Mouse (Mus musculus) gastrocnemius, adult 2 months (tissue): ENCODE data around the gene Tpx2. TPM values are rescaled to one million over a fixed set of nuclear protein-coding genes. Genes with fewer than 3 reads are reported as not detected.
A peak's percentile ranks its signal among the peaks of the same experiment; 100 is the strongest.

Experiments
- DNase-seq: peaks from one replicate; pipeline ENCODE4 v3.0.0; 2022
- H3K27ac ChIP-seq: fragments of 200-600 bp; 2 replicates; pipeline ENCODE4 v1.8.1; 2022; ENCODE audit warnings: mild to moderate bottlenecking
- H3K4me3 ChIP-seq: fragments of 200-600 bp; 2 replicates; pipeline ENCODE4 v1.8.1; 2022; ENCODE audit warnings: mild to moderate bottlenecking, moderate library complexity
- CTCF ChIP-seq: fragments of 200-600 bp; IDR thresholded peaks from 2 replicates; pipeline ENCODE4 v1.8.1; 2022; ENCODE audit warnings: antibody characterized with exemption, mild to moderate bottlenecking, moderate library complexity
- intact Hi-C: fragments of 180-260 bp; cut with DNase I; formaldehyde crosslinking; loops from one replicate; pipeline ENCODE4 v1.15.1; 2025
- total RNA-seq, 2 experiments: library from RNA; stranded (reverse); gene quantifications; 2 replicates each; pipeline ENCODE4 v1.2.3; 2021

Tpx2 gene
- total RNA-seq, 2 experiments from 2014 or later: 1.1 to 1.7 TPM

DNA sequence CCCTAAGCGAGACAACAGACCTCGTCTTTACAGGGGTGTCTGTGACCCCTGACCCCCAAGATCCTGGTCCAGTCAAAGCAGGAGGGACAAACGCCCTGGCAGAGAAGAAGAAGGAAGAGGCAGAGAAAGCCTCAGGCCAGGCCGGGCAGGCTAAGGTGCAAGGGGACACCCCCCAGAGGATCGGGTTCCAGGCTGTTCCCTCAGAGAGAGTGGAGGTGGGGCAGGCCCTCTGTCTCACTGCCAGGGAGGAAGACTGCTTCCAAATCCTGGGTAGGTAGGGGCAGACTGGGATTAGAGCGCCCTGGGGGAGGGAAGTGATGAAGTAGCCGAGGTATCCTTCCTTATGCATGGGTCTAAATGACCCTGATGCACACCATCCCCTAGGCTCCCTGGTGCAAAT is 65.7 kb downstream of the Tpx2 start:
- Histone ChIP-seq H3K4me3 (peak overlapping the region; percentile 82), H3K27ac (peak overlapping the region; percentile 99)
- intact Hi-C loops: loop anchor here (10.0 kb wide), 1 partner anchor 231 kb away; no protein-coding TSS in a partner anchor
- no peak for TF ChIP-seq CTCF
- peak; percentile 91 for DNase-seq

GRCm38 (mm10) chr2:152914310-152915120 is 66.8 kb downstream of the Tpx2 start:
- H3K27ac ChIP-seq: peak overlapping the region; percentile 99
- intact Hi-C loops: loop anchor here (1.0 to 10.0 kb wide), 3 partner anchors 19 to 230 kb away; partner anchors contain the start of genes Foxs1 and Pdrg1
- peak; percentile 96 for DNase-seq
- peak overlapping the region; percentile 82 for H3K4me3 ChIP-seq
- TF ChIP-seq CTCF: peak; percentile 98

DNA sequence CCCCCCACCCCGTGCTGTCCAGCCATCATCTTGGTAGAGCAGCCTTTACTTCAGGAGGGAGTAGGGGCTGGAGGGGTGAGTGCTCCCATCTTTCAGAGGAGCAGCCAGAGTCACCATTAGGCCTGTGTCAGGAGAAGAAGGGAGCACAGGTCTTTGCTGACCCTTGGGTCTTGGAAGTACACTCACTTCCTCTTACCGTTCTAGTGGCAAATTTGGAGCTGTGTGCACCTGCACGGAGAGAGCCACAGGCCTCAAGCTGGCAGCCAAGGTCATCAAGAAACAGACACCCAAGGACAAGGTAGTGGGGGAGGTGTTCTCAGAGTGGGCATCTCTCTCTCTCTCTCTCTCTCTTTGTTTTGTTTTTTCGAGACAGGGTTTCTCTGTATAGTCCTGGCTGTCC is 67.7 kb downstream of the Tpx2 start:
- peak overlapping the region; percentile 70 for H3K4me3 ChIP-seq
- peak overlapping the region; percentile 99 for H3K27ac ChIP-seq
- intact Hi-C loops: loop anchor here (2.0 to 10.0 kb wide), 2 partner anchors 99 to 229 kb away; partner anchors contain the start of gene Pdrg1

DNA sequence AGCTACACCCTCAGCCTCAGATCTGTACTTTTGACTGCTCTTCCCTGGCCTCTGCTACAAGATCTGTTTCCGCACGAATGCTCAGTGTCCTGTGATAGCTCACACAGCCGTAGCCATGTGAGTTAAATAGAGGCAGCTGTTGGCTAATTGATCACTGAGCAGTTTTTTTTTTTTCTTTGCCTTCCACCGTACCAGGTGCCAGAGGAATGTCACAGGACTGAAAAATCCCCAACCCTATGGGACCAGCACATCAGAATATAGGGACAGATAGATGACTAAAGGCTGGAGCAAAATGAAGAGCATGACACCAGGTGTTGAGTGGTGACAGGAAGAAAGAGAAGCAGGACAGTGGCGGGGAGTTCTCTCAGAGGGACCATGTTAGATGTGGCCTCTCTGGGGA is 68.3 kb downstream of the Tpx2 start:
- Histone ChIP-seq H3K4me3 (peak overlapping the region; percentile 70), H3K27ac (peak overlapping the region; percentile 99)
- DNase-seq: no peak
- intact Hi-C loops: loop anchor here (10.0 kb wide), 1 partner anchor 229 kb away; no protein-coding TSS in a partner anchor
- TF ChIP-seq CTCF: no peak

More for the DNA sequence above, 67.7 kb downstream of the Tpx2 start:
- peak; percentile 17 for DNase-seq
- TF ChIP-seq CTCF: no peak

DNA sequence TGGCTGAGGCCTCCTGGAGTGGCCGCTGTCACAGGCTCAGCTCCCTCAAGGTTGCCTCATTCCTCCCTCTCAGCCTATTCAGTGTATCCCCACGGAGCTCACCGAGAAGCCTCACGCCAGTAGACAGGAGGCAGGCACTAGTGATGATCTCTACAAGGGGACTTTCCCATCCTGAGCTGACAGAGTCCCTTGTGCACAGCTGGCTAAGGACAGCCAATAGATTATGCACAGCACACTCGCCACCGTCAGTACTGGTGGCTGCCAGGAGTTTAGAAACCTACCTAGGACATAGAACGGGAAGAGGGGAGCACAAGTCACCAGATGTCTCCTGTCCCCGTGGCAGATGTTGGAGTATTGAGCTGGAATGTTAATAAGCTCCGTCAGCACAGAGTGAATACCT is 69.9 kb downstream of the Tpx2 start:
- intact Hi-C loops: loop anchor here (10.0 kb wide), 1 partner anchor 227 kb away; no protein-coding TSS in a partner anchor
- no peak for DNase-seq
- Histone ChIP-seq H3K27ac (peak overlapping the region; percentile 99), H3K4me3 (peak overlapping the region; percentile 70)
- TF ChIP-seq CTCF: no peak

GRCm38 (mm10) chr2:152922376-152922775 is 74.6 kb downstream of the Tpx2 start:
- Histone ChIP-seq H3K4me3 (no peak overlapping the region), H3K27ac (peak overlapping the region; percentile 46; the same call in 1 of the 2 replicates)
- DNase-seq: no peak
- intact Hi-C loops: no loop called here
- TF ChIP-seq CTCF: no peak

GRCm38 (mm10) chr2:152923621-152924020 is 75.9 kb downstream of the Tpx2 start:
- H3K4me3 ChIP-seq: no peak overlapping the region
- peak overlapping the region; percentile 86 for H3K27ac ChIP-seq
- intact Hi-C loops: no loop called here
- no peak for DNase-seq
- no peak for TF ChIP-seq CTCF

DNA sequence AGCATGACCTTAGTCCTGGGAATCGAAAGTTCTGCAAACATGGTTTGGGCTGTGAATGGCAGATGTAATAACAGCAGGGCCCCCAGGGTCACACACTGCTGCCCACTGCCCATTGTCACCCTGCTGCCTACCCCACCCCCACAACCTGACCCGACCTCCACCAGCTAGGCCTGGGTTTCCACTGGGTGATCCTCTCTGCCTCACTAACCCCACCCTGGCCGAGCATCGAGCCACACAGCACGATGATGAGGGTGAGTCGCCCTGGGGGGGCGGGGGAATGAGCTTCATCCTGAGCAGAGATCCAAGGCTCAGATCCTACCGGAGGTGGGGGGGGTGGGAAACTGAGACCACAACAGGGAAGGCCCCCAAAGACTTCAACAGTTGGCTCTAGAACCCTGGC is 76.4 kb downstream of the Tpx2 start:
- TF ChIP-seq CTCF: no peak
- Histone ChIP-seq H3K27ac (peak overlapping the region; percentile 86), H3K4me3 (no peak overlapping the region)
- DNase-seq: peak; percentile 55
- intact Hi-C loops: no loop called here

DNA sequence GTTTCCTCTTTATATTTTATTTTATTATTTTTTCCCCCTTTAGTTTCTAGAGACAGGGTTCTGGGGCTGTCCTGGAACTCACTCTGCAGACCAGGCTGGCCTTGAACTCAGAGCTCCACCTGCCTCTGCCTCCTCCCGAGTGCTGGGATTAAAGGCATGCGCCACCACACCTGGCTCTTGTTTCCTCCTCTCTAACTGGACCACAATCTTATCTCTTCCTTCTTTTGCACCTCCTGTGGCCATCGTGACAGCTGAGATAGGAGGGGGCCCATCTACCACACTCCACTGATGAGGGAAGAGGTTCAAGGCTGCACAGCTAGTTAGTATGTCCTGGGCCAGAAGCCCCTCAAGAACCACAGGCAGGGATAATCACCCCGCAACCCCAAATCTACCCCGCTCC is 76.8 kb downstream of the Tpx2 start:
- no peak for TF ChIP-seq CTCF
- DNase-seq: no peak
- H3K4me3 ChIP-seq: no peak overlapping the region
- intact Hi-C loops: no loop called here
- peak overlapping the region; percentile 86 for H3K27ac ChIP-seq

- DNase-seq: peak; percentile 88
- Histone ChIP-seq H3K4me3 (peak overlapping the region; percentile 28), H3K27ac (peak overlapping the region; percentile 86)
- intact Hi-C loops: no loop called here
- no peak for TF ChIP-seq CTCF
Measured at GRCm38 (mm10) chr2:152925189-152925872, 77.6 kb downstream of the Tpx2 start.

GRCm38 (mm10) chr2:152926896-152927295 is 79.1 kb downstream of the Tpx2 start:
- peak overlapping the region; percentile 86 for H3K27ac ChIP-seq
- no peak overlapping the region for H3K4me3 ChIP-seq
- no peak for TF ChIP-seq CTCF
- intact Hi-C loops: no loop called here
- no peak for DNase-seq

- peak overlapping the region; percentile 86 for H3K27ac ChIP-seq
- intact Hi-C loops: no loop called here
- no peak overlapping the region for H3K4me3 ChIP-seq
- no peak for DNase-seq
- TF ChIP-seq CTCF: no peak
Measured at GRCm38 (mm10) chr2:152927371-152927770, 79.6 kb downstream of the Tpx2 start.
